Comparison of ENCODE assay signal across 23 mouse cellular contexts in genomic region chr3:145666383-145666782, GRCm38 (mm10). TPM values are rescaled to one million over a fixed set of nuclear protein-coding genes. Genes with fewer than 3 reads are reported as not detected.
DNase-seq lines count a peak whose midpoint lies in the region; TF ChIP-seq lines count a peak whose summit lies in the region.
"Had no signal": no experiment of that assay in that cellular context is flagged by ENCODE, and none has a peak within 500 bp of the region (broad histone marks: within the 10 kb centered on the region; RNA-seq: fewer than 3 reads in every experiment).

No protein-coding gene starts in this region.

- H3K4me2 ChIP-seq in myocyte (ENCODE audit: low read depth): peak overlapping the region; percentile 34
- H3K4me2 ChIP-seq: embryonic facial prominence, embryonic 13.5 days; embryonic facial prominence, embryonic 15.5 days; forebrain, embryonic 12.5 days had no signal

- H3K36me3 ChIP-seq in C2C12 (ENCODE audit: control insufficient read depth, insufficient read depth) (peaks cover 12% of the 10 kb centered on the region), myocyte (ENCODE audit: control insufficient read depth, insufficient read depth) (peaks cover 5% of the 10 kb centered on the region)
- H3K36me3 ChIP-seq: embryonic facial prominence, embryonic 13.5 days; embryonic facial prominence, embryonic 15.5 days; forebrain, embryonic 10.5 days; forebrain, embryonic 12.5 days; G1E had no signal

- H3K4me3 ChIP-seq in C2C12 (ENCODE audit: insufficient read depth, poor library complexity, severe bottlenecking) (no peak overlapping the region), myocyte (no peak overlapping the region)
- H3K4me3 ChIP-seq: embryonic facial prominence, embryonic 13.5 days; embryonic facial prominence, embryonic 15.5 days; erythroblast, embryonic 14.5 days; forebrain, embryonic 10.5 days; forebrain, embryonic 12.5 days had no signal

- no peaks in the 10 kb centered on the region for H3K27me3 ChIP-seq in C2C12 (ENCODE audit: control insufficient read depth, insufficient read depth, insufficient read length)
- H3K27me3 ChIP-seq in myocyte (ENCODE audit: control insufficient read depth, insufficient read depth, insufficient read length): no peaks in the 10 kb centered on the region
- H3K27me3 ChIP-seq: embryonic facial prominence, embryonic 13.5 days; embryonic facial prominence, embryonic 15.5 days; forebrain, embryonic 12.5 days; Patski had no signal

- H3K79me2 ChIP-seq in C2C12 (ENCODE audit: control insufficient read depth, insufficient read depth): peaks cover 5% of the 10 kb centered on the region
- H3K79me2 ChIP-seq in myocyte (ENCODE audit: control insufficient read depth, insufficient read depth): peaks cover 16% of the 10 kb centered on the region

- peak; percentile 12 for DNase-seq in A20 (ENCODE audit: low read depth, low spot score)
- DNase-seq in cerebellum, adult 9-10 months: no peak
- DNase-seq in retina, postnatal 1 day: no peak
- DNase-seq: adrenal gland, adult 8-10 months; adrenal gland, postnatal 14 days; adrenal gland, postnatal 36 days; B cell, adult 2 months; cerebellum, adult 11-12 months; cerebellum, adult 2 months; cerebellum, adult 9-11 months; cerebellum, postnatal 14 days; cerebellum, postnatal 36 days; embryo, embryonic 11 days had no signal

- H3K79me3 ChIP-seq in C2C12 (ENCODE audit: low read depth): peaks cover 4% of the 10 kb centered on the region

- no peak for TF ChIP-seq CTCF in C2C12 (IDR thresholded peaks at IDR 0.05; ENCODE audit: control insufficient read depth, insufficient read depth, insufficient read length)

- TF ChIP-seq POLR2A in myocyte (IDR thresholded peaks at IDR 0.05; ENCODE audit: insufficient read length, low read depth): no peak

- H3ac ChIP-seq in C2C12 (ENCODE audit: control insufficient read depth, insufficient read length, low read depth): no peak overlapping the region
- H3ac ChIP-seq in myocyte (ENCODE audit: control insufficient read depth, insufficient read length): no peak overlapping the region

TF ChIP-seq in C2C12, 6 proteins besides CTCF, POLR2A, EP300 and RAD21:
- TF ChIP-seq MYOD1 (IDR thresholded peaks at IDR 0.05; ENCODE audit: control insufficient read depth, insufficient read length, low read depth) (peak; percentile 94), CEBPB (IDR thresholded peaks at IDR 0.05; ENCODE audit: low read depth) (no peak), FOSL1 (IDR thresholded peaks at IDR 0.05; ENCODE audit: insufficient read depth, low read length, poor library complexity, severe bottlenecking) (peak; percentile 39)

TF ChIP-seq in myocyte, 11 proteins besides CTCF, POLR2A, EP300 and RAD21:
- no peak for TF ChIP-seq USF1 (IDR thresholded peaks at IDR 0.05; ENCODE audit: low read depth)
- TF ChIP-seq MYOD1 (IDR thresholded peaks at IDR 0.05; ENCODE audit: control insufficient read depth in 1 of 3, insufficient read length in 2 of 3, low read depth in 2 of 3): peak in 2 of 3 experiments; percentile 53 to 75
- TF ChIP-seq MAX (IDR thresholded peaks at IDR 0.05; ENCODE audit: low read depth): no peak
- no peak for TF ChIP-seq SRF (IDR thresholded peaks at IDR 0.05; ENCODE audit: control insufficient read depth, insufficient read length, low read depth)
- no peak for TF ChIP-seq TCF12 (IDR thresholded peaks at IDR 0.05; ENCODE audit: insufficient read depth, poor library complexity, severe bottlenecking)
- TF ChIP-seq POLR2AphosphoS2 (IDR thresholded peaks at IDR 0.05; ENCODE audit: insufficient read length, low read depth): no peak
- TF ChIP-seq TCF3 (IDR thresholded peaks at IDR 0.05; ENCODE audit: insufficient read length, low read depth): no peak
- TF ChIP-seq MYOG (IDR thresholded peaks at IDR 0.05; ENCODE audit: control insufficient read depth in 1 of 3, insufficient read depth in 1 of 3, insufficient read length in 2 of 3, low read depth in 2 of 3): peak in 1 of 3 experiments; percentile 14
- no peak for TF ChIP-seq CEBPB (IDR thresholded peaks at IDR 0.05; ENCODE audit: insufficient read depth, poor library complexity, severe bottlenecking)
- TF ChIP-seq REST (IDR thresholded peaks at IDR 0.05; ENCODE audit: insufficient read depth, insufficient read length): no peak

RNA-seq across cellular contexts. Expression of gene Ccn1, which starts 16.6 kb away (rescaled TPM):
- 280 TPM for polyA plus RNA-seq in C2C12 (2012; fragmentation: generic; extraction: Trizol)
- polyA plus RNA-seq in myocyte (2012; fragmentation: generic; extraction: Trizol): 49.6 TPM
- polyA plus RNA-seq: activated CD4-positive, CD25-positive, alpha-beta regulatory T cell, adult 4 months; G1E had no signal
